Mouse (Mus musculus) cerebellum, adult 2 months (tissue): ENCODE data around the gene Fhit.

Experiments
- CTCF ChIP-seq: fragments of 200-500 bp; IDR thresholded peaks from 2 replicates; pipeline ENCODE4 v1.5.1; 2011; ENCODE audit warnings: low read depth, mild to moderate bottlenecking, control low read depth, low read length, moderate library complexity, borderline replicate concordance; ENCODE audit not compliant: insufficient read depth
- POLR2A ChIP-seq: fragments of 200-500 bp; IDR thresholded peaks from 2 replicates; pipeline ENCODE4 v1.6.1; 2011; ENCODE audit warnings: low read length, control low read depth, borderline replicate concordance; ENCODE audit not compliant: insufficient read depth

DNA sequence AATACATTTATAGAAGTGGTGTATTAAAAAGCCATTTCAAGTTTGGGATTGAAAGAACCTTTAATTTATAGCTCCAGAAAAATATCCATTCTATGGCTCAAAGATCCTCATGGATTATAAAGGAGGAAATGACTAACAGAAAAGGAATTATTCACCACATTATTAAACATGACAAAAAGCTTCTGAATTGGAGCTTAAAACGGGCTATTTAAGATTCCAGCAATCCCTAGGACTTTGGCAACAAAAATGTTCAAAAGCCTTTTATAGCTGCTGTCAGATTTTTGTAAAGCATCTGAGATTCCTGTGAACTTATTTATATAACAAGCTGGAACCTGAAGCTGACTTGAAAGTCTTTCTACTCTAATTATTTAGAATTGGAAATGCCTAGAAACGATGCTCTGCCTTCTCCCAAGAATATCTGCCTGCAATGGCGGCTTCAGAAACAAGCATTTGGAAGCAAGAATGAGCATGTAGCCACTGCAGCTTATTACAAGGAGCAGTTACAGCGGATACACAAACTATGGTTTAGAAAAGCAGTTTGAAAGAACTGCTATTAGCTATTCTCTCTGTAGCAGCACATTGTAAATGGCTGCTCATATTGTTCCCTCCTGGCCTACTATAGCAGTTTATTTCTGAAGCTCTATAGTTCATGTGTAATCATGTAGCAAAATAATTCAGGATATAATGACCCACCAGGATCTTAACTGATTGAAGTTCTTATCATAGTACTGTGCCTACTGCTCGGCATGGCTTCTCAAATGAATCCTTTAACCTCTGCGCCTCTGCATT lies 995.0 kb downstream of the Fhit start:
- TF ChIP-seq CTCF (no peak), POLR2A (no peak)
